Mouse (Mus musculus) left cerebral cortex, adult 2 months (tissue): Measurements from ENCODE around the gene Arel1. TPM values are rescaled to one million over a fixed set of nuclear protein-coding genes. Genes with fewer than 3 reads are reported as not detected.

Source experiments
- DNase-seq, 2 experiments: peaks; one replicate each; pipeline ENCODE4 v3.0.0; 2021 to 2022; ENCODE audit warnings: low spot score in 2 of 2, mixed read lengths in 1 of 2; ENCODE audit errors: extremely low spot score in 1 of 2
- H3K27ac ChIP-seq: fragments of 200-600 bp; 2 replicates; pipeline ENCODE4 v1.8.1; 2022
- H3K4me3 ChIP-seq: fragments of 200-600 bp; 2 replicates; pipeline ENCODE4 v1.8.1; 2022
- CTCF ChIP-seq: fragments of 200-600 bp; IDR thresholded peaks from 2 replicates; pipeline ENCODE4 v1.8.1; 2022; ENCODE audit warnings: antibody characterized with exemption, mild to moderate bottlenecking, moderate library complexity
- intact Hi-C: fragments of 180-260 bp; cut with DNase I; formaldehyde crosslinking; loops from one replicate; pipeline ENCODE4 v1.15.1; 2025
- total RNA-seq, 2 experiments: library from RNA; stranded (reverse); gene quantifications; 2 replicates each; pipeline ENCODE4 v1.2.3; 2021

The Arel1 gene
- total RNA-seq, 2 experiments from 2014 or later = 95.6 to 97.8 TPM

DNA sequence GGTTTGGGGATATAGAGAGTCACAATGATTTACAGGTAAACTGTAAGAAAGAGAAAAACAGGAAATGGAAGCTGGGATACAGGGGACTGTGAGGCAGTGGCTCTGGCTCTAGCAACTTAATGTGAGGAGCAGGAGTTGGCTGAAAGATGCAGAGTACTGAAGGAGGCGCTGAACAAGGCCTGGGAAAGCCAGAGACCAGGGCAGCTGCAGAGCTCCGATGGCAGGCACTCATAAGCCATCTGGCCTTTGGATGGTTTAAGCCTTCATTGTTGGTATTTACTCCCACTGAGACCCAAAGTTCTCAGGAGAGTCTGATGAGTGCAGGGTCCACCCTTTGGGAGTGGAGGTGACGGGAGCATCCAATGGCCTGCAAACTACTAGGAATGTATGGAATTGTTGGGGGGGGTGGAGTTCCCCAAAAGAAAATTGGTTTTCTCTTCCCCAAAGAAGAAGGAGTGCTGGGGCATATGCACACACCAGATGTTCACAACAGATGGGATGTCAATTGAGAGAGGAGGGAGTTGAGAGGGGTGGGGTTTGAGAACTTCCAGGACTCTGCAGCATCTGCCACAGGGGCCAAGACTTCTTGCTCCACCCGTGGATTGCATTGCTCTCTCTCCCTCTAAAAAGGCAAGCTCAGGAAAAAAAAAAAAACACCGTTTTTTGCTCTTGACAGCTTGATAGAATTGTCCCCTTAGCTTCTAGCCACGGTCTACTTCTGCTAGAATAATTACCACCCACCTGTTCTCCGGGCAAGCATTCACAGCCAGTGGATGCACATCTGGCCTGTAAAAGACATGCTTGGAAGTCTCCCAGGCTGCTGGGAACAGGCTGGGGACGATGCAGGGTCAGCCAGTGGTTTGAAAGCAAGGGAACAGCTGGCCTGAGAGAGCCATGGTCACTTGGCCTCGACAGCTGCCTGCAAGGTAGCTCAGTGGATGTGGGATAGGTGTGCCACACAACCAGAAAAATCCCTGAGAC lies 76.8 kb downstream of the Arel1 start:
- TF ChIP-seq CTCF = no peak
- Histone ChIP-seq H3K4me3 (no peak overlapping the region), H3K27ac (no peak overlapping the region)
- no peak for DNase-seq
- intact Hi-C loops = no loop called here

DNA sequence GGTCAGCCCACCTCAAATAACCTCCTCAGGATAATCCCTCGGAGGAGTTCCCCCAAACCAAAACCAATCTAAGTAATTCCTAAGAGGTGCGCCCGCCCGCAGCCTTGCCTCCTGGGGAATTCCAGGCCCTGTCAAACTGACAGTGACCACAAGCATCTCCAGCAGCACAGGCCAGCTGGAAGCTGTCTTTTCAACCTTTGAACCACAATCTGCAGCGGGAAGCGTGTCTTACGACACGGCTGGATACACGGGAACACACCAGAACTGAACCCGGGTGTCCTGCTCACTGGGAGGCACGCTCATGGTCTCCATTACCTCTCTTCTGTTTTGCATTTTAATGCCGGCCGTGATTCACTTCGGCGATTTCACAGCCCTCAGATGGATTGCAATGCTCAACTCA lies 80.4 kb downstream of the Arel1 start:
- DNase-seq = no peak
- intact Hi-C loops = no loop called here
- Histone ChIP-seq H3K27ac (no peak overlapping the region), H3K4me3 (no peak overlapping the region)
- TF ChIP-seq CTCF = no peak

DNA sequence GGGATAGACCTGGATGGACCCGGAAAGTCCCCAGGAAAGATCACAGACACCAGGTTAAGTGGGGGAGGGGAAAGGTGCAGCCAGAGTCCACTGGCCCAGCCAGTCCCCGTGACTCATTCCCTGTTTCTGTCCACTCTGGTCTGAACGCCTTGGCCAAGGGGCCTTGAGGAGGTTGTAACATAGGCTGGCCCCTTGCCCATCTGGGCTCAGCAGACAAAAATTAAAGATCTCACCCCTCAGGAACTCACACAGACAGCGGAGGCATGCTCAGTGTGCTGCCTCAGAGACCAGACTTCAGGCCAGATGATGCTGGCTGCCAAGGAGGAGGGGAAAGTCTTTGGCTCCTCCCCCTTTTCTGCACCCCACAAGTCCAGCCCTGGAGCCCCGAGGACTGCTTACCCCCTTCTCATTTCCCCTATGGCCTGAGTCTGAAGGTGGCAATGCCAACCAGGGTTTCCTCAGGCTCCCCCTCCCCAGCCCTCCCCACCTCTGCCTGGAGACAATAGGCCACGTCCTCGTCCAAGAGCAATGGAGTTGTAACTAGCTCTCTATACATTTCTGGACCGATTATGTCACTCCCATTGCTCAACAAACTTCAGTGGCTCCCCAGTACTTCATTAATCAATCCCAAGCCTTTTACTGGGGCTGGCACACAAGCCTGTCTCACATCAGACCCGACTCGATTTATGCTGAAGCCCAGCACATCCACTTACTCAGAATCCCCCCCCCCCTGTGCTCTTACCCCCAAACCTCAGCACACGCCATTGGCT lies 85.4 kb downstream of the Arel1 start:
- Histone ChIP-seq H3K27ac (no peak overlapping the region), H3K4me3 (no peak overlapping the region)
- intact Hi-C loops = no loop called here
- TF ChIP-seq CTCF = no peak
- DNase-seq = no peak

DNA sequence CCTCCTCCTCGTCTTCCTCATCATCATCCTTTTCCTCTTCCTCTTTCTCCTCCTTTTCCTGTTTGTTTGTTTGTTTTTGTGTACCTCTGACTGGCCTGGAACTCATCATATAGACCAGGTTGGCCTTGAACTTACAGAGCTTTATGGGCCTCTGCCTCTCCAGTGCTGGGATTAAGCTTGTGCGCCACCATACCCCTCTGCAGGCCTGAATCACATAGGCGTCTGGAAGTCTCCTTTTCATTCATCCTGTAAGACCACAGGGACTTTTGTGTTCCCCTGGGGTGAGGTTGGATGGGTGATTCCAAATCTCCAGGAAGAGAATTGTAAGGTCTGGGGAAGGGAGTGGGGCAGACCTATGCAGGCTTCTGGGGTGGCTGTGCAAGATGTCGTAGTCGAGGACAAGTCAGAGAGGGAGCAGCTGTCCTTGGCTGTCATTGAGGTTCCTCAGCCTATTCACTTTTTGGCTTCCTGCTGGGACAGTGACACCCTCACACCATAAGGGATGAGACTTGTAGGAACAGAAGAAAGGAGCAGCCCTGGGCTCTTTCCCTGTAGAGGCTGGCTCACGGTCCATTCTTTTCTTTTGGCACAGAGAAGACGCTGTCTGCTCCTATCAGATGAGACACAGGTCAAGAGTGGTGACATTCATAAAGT lies 86.2 kb downstream of the Arel1 start:
- no peak for TF ChIP-seq CTCF
- intact Hi-C loops = no loop called here
- H3K27ac ChIP-seq = no peak overlapping the region
- DNase-seq = no peak
- H3K4me3 ChIP-seq = no peak overlapping the region

DNA sequence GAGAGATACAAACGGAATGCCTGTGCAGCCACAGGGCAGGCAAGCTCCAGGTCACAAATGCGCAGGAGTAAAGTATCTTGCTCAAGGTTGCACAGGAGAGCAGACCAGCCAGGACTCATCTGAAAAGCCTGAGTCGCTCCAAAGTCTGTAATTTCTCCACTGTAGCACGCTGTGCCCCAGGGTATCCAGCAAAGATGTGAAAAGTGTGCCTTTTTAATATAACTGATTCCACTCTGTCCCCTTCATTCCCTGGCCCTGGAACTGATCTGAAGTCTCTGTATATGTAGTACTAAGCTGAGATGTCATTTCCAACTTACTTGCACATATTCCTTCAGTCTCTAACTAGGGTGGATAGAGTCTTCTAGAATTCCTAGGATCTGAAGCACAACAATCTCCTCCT lies 87.9 kb downstream of the Arel1 start:
- TF ChIP-seq CTCF = no peak
- intact Hi-C loops = no loop called here
- Histone ChIP-seq H3K27ac (no peak overlapping the region), H3K4me3 (no peak overlapping the region)
- DNase-seq = no peak

DNA sequence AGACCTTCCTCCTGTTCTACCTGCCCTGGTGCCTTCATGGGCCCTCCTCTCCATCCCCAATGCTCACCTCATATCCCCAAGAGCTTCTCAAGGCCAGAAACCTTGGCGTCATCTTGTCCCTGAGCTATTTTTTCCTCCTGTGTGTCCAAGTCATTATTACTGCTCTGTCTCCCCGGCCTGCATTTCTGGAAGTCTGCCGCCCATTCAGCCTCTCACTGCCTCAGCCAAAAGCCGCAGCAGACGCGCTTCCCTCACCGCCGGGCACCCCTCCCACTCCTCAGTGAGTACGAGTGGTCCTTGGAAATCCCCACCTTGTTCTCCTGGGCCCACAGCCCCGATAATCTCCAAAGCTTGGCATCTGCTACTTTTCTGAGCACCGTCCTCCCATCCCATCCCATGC lies 90.6 kb downstream of the Arel1 start:
- no peak for TF ChIP-seq CTCF
- intact Hi-C loops = no loop called here
- DNase-seq = no peak
- no peak overlapping the region for H3K4me3 ChIP-seq
- no peak overlapping the region for H3K27ac ChIP-seq

DNA sequence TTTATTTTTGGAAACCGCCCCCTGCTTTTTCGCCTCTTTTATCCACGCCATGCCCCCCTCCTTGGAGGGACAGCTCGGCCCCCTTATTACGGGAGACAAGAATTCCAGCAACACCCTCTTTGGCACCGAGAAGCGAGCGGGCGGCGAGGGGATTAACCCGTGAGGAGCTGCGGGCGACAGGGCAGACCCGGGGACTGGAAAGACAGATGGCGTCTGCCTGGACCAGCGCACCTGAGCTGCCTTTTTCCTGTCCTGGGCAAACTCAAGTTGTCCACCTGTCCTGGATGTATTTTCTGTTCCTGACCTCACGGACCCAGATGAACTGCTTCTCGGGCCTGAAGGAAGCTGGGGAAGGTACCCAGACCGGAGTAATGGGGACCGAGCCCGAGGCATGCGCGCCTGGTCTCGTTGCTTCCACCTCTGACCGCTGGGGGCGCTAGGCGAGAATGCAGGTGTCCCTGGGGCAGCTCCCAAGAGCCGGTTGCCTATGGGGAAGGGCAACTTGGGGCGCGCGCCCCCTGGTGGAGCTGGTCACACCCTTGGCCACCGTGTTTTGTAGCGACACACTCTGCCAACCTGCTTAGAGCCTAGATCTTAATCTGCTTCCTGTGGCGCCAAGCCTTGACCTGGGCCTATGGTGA lies 94.1 kb downstream of the Arel1 start, which contains the start of gene Ltbp2:
Ltbp2 (minus strand) TSS at position 52 of the 641 bp plus-strand sequence.
- Histone ChIP-seq H3K27ac (no peak within 1 kb of the TSS), H3K4me3 (no peak within 1 kb of the TSS)
- intact Hi-C loops = no loop called here
- peak; percentile 75 for TF ChIP-seq CTCF
- peak; percentile 66 to 68 for DNase-seq

DNA sequence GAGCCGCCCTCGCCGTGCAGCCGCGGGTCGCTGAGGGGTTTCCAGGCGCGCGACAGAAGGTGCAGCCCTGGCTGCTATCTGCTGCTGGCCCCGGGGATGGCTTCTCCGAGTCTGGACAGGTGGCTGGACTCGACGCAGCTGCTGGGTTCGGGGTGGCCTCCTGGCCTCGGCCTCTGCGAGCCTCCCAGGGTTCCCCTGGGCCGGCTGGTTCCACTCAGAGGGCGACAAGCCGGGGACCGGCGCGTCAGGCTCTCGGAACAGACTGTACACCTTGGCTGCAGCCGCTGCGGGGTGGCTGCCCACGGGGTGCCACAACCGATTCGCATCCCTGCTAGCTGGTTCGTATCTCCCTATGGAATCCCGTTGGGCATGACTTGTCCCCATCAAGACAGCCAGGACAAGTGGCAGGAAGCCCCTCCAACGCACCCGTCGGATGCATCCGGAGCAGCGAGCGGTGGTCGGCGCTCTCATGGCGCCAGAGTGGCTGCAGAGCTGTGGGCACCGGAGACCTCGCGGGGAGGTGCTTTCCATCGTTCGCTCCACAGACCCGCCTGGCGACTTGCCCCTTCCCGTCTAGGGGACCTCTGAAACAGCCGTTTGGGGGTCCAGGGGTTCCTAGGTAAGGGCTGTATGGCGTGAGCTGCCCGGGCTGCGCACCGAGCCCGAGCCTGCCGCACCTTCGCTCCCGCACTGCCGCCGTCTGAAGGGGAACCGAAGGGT lies 94.8 kb downstream of the Arel1 start:
- intact Hi-C loops = no loop called here
- DNase-seq = no peak
- no peak overlapping the region for H3K4me3 ChIP-seq
- H3K27ac ChIP-seq = no peak overlapping the region
- TF ChIP-seq CTCF = no peak

DNA sequence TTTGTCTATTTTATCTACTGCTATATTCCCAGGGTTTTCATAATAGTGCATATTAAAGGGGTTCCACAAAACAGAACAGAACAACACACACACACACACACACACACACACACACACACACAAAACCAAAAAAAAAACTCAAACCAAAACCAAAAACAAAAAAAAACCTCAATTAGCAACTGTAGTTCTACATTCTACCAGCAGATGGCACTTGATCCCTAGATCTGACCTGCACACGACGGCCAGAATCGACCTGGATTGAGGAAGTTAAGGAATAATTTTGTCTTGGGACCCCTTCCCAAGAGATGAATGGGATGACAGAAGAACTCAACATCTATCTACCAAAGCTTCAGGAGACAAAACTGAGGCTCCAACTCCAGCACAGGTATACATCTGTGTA lies 97.3 kb downstream of the Arel1 start:
- no peak overlapping the region for H3K27ac ChIP-seq
- no peak overlapping the region for H3K4me3 ChIP-seq
- intact Hi-C loops = loop anchor here (5.0 kb wide), 1 partner anchor 99 kb away; the partner anchor contains the start of genes Arel1 and Fcf1
- peak; percentile 64 for TF ChIP-seq CTCF
- no peak for DNase-seq

DNA sequence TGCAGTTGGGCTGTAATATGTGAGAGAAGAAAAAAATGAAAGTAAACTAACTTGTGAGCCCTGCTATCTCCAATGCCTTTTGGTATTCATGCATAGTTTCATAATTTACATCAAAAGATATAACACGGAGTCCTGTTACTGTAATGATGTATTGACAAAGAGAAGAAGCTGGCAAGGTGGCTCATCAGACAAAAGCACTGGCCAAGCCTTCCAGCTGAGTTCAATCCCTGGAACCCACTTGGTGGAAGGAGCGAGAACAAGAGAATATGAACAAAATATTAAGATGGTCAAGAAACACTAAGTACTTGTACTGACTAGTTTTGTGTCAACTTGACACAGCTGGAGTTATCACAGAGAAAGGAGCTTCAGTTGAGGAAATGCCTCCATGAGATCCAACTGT lies 98.4 kb downstream of the Arel1 start:
- TF ChIP-seq CTCF = no peak
- Histone ChIP-seq H3K27ac (no peak overlapping the region), H3K4me3 (no peak overlapping the region)
- intact Hi-C loops = loop anchor here (5.0 kb wide), 1 partner anchor 100 kb away; the partner anchor contains the start of genes Arel1 and Fcf1
- DNase-seq = no peak

Other genes starting within 250 kb of the Arel1 start
- 10 to 100 TPM; 25.6 to 26.4 TPM for gene Npc2, start 197.7 kb downstream of the Arel1 start, total RNA-seq
- 10 to 100 TPM; 55.9 to 57.7 TPM for gene Isca2, start 197.6 kb downstream of the Arel1 start, total RNA-seq
- under 1 TPM; 0.45 to 0.94 TPM for gene Ltbp2, start 94.4 kb downstream of the Arel1 start, total RNA-seq
- gene Fcf1, start within 50 bp of the Arel1 start, total RNA-seq = 10 to 100 TPM; 28.9 to 31.5 TPM
- 100 to 1,000 TPM; 124 to 126 TPM for gene Ylpm1, start 25.4 kb upstream of the Arel1 start, total RNA-seq
- 1 to 10 TPM; 1.9 to 2.1 TPM for gene Prox2, start 139.9 kb upstream of the Arel1 start, total RNA-seq
- gene Dlst, start 139.9 kb upstream of the Arel1 start, total RNA-seq = 100 to 1,000 TPM; 146 to 156 TPM
- gene Rps6kl1, start 180.4 kb upstream of the Arel1 start, total RNA-seq = 10 to 100 TPM; 33.9 to 38.6 TPM
- 1 to 10 TPM; 2.6 TPM for gene Pgf, start 206.9 kb upstream of the Arel1 start, total RNA-seq
- 10 to 100 TPM; 58.5 to 74.0 TPM for gene Eif2b2, start 248.6 kb upstream of the Arel1 start, total RNA-seq